Mouse (Mus musculus) liver, adult (tissue): ENCODE measurements around the gene 2310022A10Rik.

Source experiments
- GATA4 ChIP-seq: IDR thresholded peaks from 2 replicates; pipeline ENCODE4 v1.6.1; 2014; ENCODE audit warnings: mild to moderate bottlenecking, low read length; ENCODE audit not compliant: insufficient replicate concordance

2310022A10Rik gene

GRCm38 (mm10) chr7:27532480-27533050, 20.5 kb upstream of the 2310022A10Rik start:
- TF ChIP-seq GATA4, result no peak

GRCm38 (mm10) chr7:27535386-27535785, 17.6 kb upstream of the 2310022A10Rik start:
- TF ChIP-seq GATA4, result no peak

- TF ChIP-seq GATA4, result no peak
These were observed 16.4 kb upstream of the 2310022A10Rik start for GRCm38 (mm10) chr7:27536618-27537017.

GRCm38 (mm10) chr7:27537998-27538397, 15.0 kb upstream of the 2310022A10Rik start:
- no peak for TF ChIP-seq GATA4

- no peak for TF ChIP-seq GATA4
These were observed 14.2 kb upstream of the 2310022A10Rik start for GRCm38 (mm10) chr7:27538797-27539196.

GRCm38 (mm10) chr7:27540521-27540920, 12.5 kb upstream of the 2310022A10Rik start:
- TF ChIP-seq GATA4, result no peak

- TF ChIP-seq GATA4, result no peak
These were observed 12.1 kb upstream of the 2310022A10Rik start for GRCm38 (mm10) chr7:27540935-27541334.

- no peak for TF ChIP-seq GATA4
These were observed 11.6 kb upstream of the 2310022A10Rik start for GRCm38 (mm10) chr7:27541431-27541830.

- TF ChIP-seq GATA4, result no peak
These were observed 11.1 kb upstream of the 2310022A10Rik start for GRCm38 (mm10) chr7:27541922-27542321.

- TF ChIP-seq GATA4, result no peak
These were observed 10.5 kb upstream of the 2310022A10Rik start for GRCm38 (mm10) chr7:27542392-27543033.

GRCm38 (mm10) chr7:27543065-27543464, 10.0 kb upstream of the 2310022A10Rik start:
- no peak for TF ChIP-seq GATA4

GRCm38 (mm10) chr7:27543851-27544250, 9.2 kb upstream of the 2310022A10Rik start:
- TF ChIP-seq GATA4, result no peak

GRCm38 (mm10) chr7:27544675-27545370, 8.2 kb upstream of the 2310022A10Rik start:
- no peak for TF ChIP-seq GATA4

- TF ChIP-seq GATA4, result no peak
These were observed 3.4 kb upstream of the 2310022A10Rik start for GRCm38 (mm10) chr7:27549597-27549996.

GRCm38 (mm10) chr7:27552070-27552469, 963 bp upstream of the 2310022A10Rik start:
- TF ChIP-seq GATA4, result no peak

- no peak for TF ChIP-seq GATA4
These were observed 7.4 kb downstream of the 2310022A10Rik start for GRCm38 (mm10) chr7:27560291-27560887.
